Mouse (Mus musculus): ENCODE results near the gene Lemd2. TPM values are rescaled to one million over a fixed set of nuclear protein-coding genes. Genes with fewer than 3 reads are reported as not detected.

The Lemd2 gene
- polyA plus RNA-seq, 2 experiments, result 3.1 to 16.4 TPM

DNA sequence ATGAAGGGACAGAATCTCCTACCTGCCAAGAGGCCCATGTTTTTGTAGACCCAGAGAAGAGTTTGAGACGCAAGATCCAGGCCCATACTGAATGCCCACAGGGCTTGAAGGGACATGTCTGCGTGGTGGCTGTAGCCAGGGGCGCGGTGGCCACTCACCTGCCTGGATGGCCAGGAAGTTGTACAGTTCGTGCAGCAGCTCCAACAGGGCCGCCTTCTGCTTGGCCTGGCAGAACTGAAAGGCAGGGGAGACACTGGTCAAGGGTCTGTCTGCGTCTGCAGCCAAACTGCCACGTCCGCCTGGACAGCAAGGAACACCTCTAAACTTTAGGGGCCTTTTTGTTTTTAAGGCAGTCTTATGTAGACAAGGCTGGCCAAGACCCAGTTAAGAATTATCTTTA is 5.1 kb downstream of the Lemd2 start:
- no peak overlapping the region for H3K9ac ChIP-seq (replicated peaks)
- H3K27ac ChIP-seq, result no peak overlapping the region
- DNase-seq (ENCODE audit: low read depth in 3 of 3, low spot score in 3 of 3), result no peak
- H3K9me3 ChIP-seq (ENCODE audit: control insufficient read depth, low read length), result no peaks in the 10 kb centered on the region
- H3K4me2 ChIP-seq (ENCODE audit: low read depth), result no peak overlapping the region
- no peak for ATAC-seq (ENCODE audit: insufficient read depth)
- no peak overlapping the region for H3K4me3 ChIP-seq (ENCODE audit: insufficient read depth in 1 of 2, low read depth in 2 of 2, low read length in 2 of 2)
- TF ChIP-seq EP300 (IDR thresholded peaks at IDR 0.05; ENCODE audit: low read depth) (no peak), CTCF (IDR thresholded peaks at IDR 0.05; ENCODE audit: low read depth) (no peak)
- no peaks in the 10 kb centered on the region for H3K27me3 ChIP-seq (ENCODE audit: control insufficient read depth, insufficient read depth, low read length)
- H3K36me3 ChIP-seq (replicated peaks; ENCODE audit: control insufficient read depth, insufficient read depth, low read depth), result peaks cover 12% of the 10 kb centered on the region
- H3K4me1 ChIP-seq (replicated peaks; ENCODE audit: control insufficient read depth in 2 of 2, insufficient read depth in 2 of 2, low read length in 1 of 2), result peaks cover 15 to 18% of the 10 kb centered on the region in 2 experiments
- 88% methylated on average over 9 of the region's 9 CpGs for WGBS (ENCODE audit: insufficient replicate concordance)

DNA sequence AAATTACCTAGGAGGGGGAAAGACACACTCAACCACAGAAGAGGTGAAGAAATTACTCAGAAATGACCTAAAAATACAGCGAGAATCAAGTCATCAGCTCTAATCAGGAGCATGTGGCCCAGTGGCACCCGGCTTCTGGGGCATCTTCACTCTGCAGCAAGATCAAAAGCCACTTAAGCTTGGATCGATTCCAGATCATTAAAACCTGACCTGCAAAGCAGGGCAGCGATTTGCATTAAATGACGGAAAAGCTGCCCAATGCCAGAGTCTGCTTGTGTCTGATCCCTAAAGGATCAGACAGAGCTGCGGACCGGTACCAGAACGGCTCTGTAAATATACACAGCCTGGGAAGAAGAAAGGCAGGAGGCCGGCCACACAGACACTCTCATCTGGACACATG is 8.1 kb downstream of the Lemd2 start:
- WGBS (ENCODE audit: insufficient replicate concordance), result 86% methylated on average over 9 of the region's 9 CpGs
- TF ChIP-seq EP300 (IDR thresholded peaks at IDR 0.05; ENCODE audit: low read depth), result no peak
- no peak for TF ChIP-seq CTCF (IDR thresholded peaks at IDR 0.05; ENCODE audit: low read depth)
- H3K9me3 ChIP-seq (ENCODE audit: control insufficient read depth, low read length), result no peaks in the 10 kb centered on the region
- DNase-seq (ENCODE audit: low read depth in 3 of 3, low spot score in 3 of 3) (no peak), ATAC-seq (ENCODE audit: insufficient read depth) (no peak)
- H3K27me3 ChIP-seq (ENCODE audit: control insufficient read depth, insufficient read depth, low read length), result no peaks in the 10 kb centered on the region
- peaks cover 39% of the 10 kb centered on the region for H3K36me3 ChIP-seq (replicated peaks; ENCODE audit: control insufficient read depth, insufficient read depth, low read depth)
- peaks cover 13 to 15% of the 10 kb centered on the region in 2 experiments for H3K4me1 ChIP-seq (replicated peaks; ENCODE audit: control insufficient read depth in 2 of 2, insufficient read depth in 2 of 2, low read length in 1 of 2)
- H3K27ac ChIP-seq, result no peak overlapping the region
- no peak overlapping the region for H3K4me3 ChIP-seq (ENCODE audit: insufficient read depth in 1 of 2, low read depth in 2 of 2, low read length in 2 of 2)
- no peak overlapping the region for H3K4me2 ChIP-seq (ENCODE audit: low read depth)
- no peak overlapping the region for H3K9ac ChIP-seq (replicated peaks)

DNA sequence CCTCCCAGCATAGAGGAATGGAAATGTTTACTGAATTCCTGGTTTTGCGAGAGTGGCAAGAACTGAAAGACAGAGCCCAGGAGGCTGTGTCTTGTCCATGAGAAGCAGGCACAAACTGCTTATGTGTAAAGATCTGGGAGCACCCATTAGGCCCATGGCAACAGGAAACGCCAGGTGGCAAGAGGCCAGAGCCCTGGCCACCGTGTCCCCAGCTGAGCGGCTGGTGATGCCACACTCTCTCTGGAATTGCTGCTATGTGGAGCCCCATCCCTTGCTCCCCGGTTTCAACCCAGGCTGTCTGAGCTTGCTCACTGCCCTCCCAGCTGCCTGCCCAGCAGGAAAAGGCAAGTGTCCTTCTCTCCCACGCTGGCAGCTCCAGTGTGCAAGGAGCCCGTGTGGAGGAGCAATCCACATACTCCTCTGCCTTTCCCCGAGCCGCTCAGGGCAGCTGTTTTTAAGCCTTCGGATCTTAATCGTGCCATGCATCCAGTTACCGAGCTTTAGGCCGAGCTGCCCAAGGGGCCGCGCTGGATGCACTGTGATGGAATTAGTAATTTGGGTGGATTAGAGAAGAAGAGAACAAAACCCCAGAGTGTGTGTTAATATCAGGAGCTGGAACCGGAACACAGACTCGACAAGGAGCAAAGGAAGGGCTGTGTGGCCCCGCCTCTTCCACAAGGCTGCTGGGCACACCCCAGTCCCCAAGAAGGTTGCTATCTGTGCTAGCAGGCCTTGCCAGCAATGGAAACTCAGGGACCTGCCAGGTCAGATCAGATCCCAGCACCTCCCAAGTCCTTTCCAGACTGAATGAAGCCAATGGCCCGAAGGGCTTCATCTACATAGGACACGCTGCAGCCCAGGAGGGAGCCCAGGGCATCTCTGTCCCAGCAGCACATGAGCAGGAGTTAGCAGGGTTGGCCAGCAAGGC is 9.7 kb downstream of the Lemd2 start:
- Histone ChIP-seq H3K4me3 (ENCODE audit: insufficient read depth in 1 of 2, low read depth in 2 of 2, low read length in 2 of 2) (no peak overlapping the region), H3K9me3 (ENCODE audit: control insufficient read depth, low read length) (no peaks in the 10 kb centered on the region), H3K4me1 (replicated peaks; ENCODE audit: control insufficient read depth in 2 of 2, insufficient read depth in 2 of 2, low read length in 1 of 2) (peaks cover 13 to 15% of the 10 kb centered on the region in 2 experiments), H3K36me3 (replicated peaks; ENCODE audit: control insufficient read depth, insufficient read depth, low read depth) (peaks cover 39% of the 10 kb centered on the region), H3K9ac (replicated peaks) (peak overlapping the region; percentile 51), H3K4me2 (ENCODE audit: low read depth) (peak overlapping the region; percentile 53), H3K27ac (peak overlapping the region; percentile 60), H3K27me3 (ENCODE audit: control insufficient read depth, insufficient read depth, low read length) (no peaks in the 10 kb centered on the region)
- DNase-seq (ENCODE audit: low read depth in 3 of 3, low spot score in 3 of 3) (peak; percentile 68 to 71 (median 70)), ATAC-seq (ENCODE audit: insufficient read depth) (peak; percentile 91)
- TF ChIP-seq EP300 (IDR thresholded peaks at IDR 0.05; ENCODE audit: low read depth), result peak; percentile 84
- TF ChIP-seq CTCF (IDR thresholded peaks at IDR 0.05; ENCODE audit: low read depth), result no peak
- 66% methylated on average over 20 of the region's 20 CpGs for WGBS (ENCODE audit: insufficient replicate concordance)

DNA sequence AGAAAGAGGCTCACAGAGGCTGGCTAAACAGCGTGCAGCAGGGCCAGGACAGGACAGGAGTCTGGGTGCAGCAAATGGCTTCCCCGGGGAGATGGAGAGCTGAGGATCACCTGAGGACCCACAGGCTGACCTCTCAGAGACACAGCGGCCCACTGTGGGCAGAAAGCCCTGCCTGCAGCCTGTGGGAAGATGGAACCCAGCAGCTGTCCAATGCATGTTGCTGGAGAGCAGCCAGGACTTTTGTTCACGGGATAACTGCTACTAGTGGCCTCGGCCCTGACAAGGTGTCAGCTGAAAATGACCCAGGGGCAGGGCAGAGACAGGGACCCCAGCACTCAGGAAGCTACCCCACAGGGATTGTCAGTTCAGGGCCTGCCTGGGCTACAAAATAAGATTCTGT is 12.5 kb downstream of the Lemd2 start:
- H3K9ac ChIP-seq (replicated peaks), result no peak overlapping the region
- peaks cover 13 to 15% of the 10 kb centered on the region in 2 experiments for H3K4me1 ChIP-seq (replicated peaks; ENCODE audit: control insufficient read depth in 2 of 2, insufficient read depth in 2 of 2, low read length in 1 of 2)
- H3K9me3 ChIP-seq (ENCODE audit: control insufficient read depth, low read length), result no peaks in the 10 kb centered on the region
- H3K27me3 ChIP-seq (ENCODE audit: control insufficient read depth, insufficient read depth, low read length), result no peaks in the 10 kb centered on the region
- no peak for TF ChIP-seq CTCF (IDR thresholded peaks at IDR 0.05; ENCODE audit: low read depth)
- TF ChIP-seq EP300 (IDR thresholded peaks at IDR 0.05; ENCODE audit: low read depth), result no peak
- ATAC-seq (ENCODE audit: insufficient read depth) (no peak), DNase-seq (ENCODE audit: low read depth in 3 of 3, low spot score in 3 of 3) (no peak)
- peaks cover 28% of the 10 kb centered on the region for H3K36me3 ChIP-seq (replicated peaks; ENCODE audit: control insufficient read depth, insufficient read depth, low read depth)
- H3K27ac ChIP-seq, result no peak overlapping the region
- no peak overlapping the region for H3K4me2 ChIP-seq (ENCODE audit: low read depth)
- WGBS (ENCODE audit: insufficient replicate concordance), result 79% methylated on average over 5 of the region's 5 CpGs
- no peak overlapping the region for H3K4me3 ChIP-seq (ENCODE audit: insufficient read depth in 1 of 2, low read depth in 2 of 2, low read length in 2 of 2)

DNA sequence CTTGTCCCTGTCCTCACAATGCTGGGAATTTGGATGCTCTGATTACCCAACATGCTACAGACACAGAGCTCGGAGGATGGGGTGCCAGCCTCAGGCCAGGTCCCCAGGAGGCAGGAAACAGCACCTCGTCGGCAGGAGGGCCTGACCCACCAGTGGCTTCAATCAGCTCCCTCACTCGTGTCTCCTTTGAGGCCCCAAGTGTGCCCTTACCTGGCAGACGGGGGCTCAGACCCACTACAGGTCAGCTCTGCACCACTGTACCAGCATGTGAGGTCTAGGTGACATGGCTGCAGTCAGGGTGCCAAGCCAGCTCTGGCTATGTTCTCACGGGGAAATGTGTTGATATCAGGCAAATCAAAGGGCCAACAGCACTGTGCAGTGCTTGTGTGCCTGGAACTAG is 13.1 kb downstream of the Lemd2 start:
- no peak for TF ChIP-seq CTCF (IDR thresholded peaks at IDR 0.05; ENCODE audit: low read depth)
- no peak for TF ChIP-seq EP300 (IDR thresholded peaks at IDR 0.05; ENCODE audit: low read depth)
- DNase-seq (ENCODE audit: low read depth in 3 of 3, low spot score in 3 of 3) (no peak), ATAC-seq (ENCODE audit: insufficient read depth) (no peak)
- H3K27me3 ChIP-seq (ENCODE audit: control insufficient read depth, insufficient read depth, low read length), result no peaks in the 10 kb centered on the region
- H3K36me3 ChIP-seq (replicated peaks; ENCODE audit: control insufficient read depth, insufficient read depth, low read depth), result peaks cover 28% of the 10 kb centered on the region
- H3K9me3 ChIP-seq (ENCODE audit: control insufficient read depth, low read length), result no peaks in the 10 kb centered on the region
- peaks cover 13 to 15% of the 10 kb centered on the region in 2 experiments for H3K4me1 ChIP-seq (replicated peaks; ENCODE audit: control insufficient read depth in 2 of 2, insufficient read depth in 2 of 2, low read length in 1 of 2)
- no peak overlapping the region for H3K27ac ChIP-seq
- H3K9ac ChIP-seq (replicated peaks), result no peak overlapping the region
- no peak overlapping the region for H3K4me2 ChIP-seq (ENCODE audit: low read depth)
- no peak overlapping the region for H3K4me3 ChIP-seq (ENCODE audit: insufficient read depth in 1 of 2, low read depth in 2 of 2, low read length in 2 of 2)
- WGBS (ENCODE audit: insufficient replicate concordance), result 70% methylated on average over 6 of the region's 6 CpGs

All from liver, embryonic 14.5 days (tissue).